Mouse (Mus musculus): ENCODE data around the gene Scn3a.
"Not testable (repeated sequence)": the region's sequence is repeated elsewhere in the genome, so short reads cannot be mapped to it uniquely, and the experiment has no call there.

Scn3a gene

DNA sequence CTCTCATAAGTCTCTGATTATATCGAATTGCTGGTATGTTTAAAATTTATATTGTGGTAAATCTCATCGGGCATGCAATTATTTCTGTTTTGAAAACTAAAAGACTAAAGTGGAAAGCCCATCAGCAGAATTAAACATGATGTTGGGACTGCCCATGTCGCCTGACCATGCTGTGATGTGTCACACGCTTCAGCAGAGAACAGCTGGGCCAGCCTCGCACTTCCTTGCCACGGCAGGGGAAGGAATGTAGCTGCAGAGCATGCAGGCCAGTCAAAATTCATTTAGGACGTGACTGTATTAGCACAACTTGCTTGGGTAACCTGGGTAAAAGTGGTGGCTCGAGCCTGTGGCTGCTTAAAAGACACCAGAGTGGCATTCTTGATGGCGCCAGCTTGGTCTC, 77.0 kb downstream of the Scn3a start:
- no peak for DNase-seq (ENCODE audit: low spot score in 2 of 2)

- peak; percentile 23 to 33 for DNase-seq (ENCODE audit: low spot score in 2 of 2)
These were observed 84.0 kb downstream of the Scn3a start for GRCm38 (mm10) chr2:65483434-65483833.

DNA sequence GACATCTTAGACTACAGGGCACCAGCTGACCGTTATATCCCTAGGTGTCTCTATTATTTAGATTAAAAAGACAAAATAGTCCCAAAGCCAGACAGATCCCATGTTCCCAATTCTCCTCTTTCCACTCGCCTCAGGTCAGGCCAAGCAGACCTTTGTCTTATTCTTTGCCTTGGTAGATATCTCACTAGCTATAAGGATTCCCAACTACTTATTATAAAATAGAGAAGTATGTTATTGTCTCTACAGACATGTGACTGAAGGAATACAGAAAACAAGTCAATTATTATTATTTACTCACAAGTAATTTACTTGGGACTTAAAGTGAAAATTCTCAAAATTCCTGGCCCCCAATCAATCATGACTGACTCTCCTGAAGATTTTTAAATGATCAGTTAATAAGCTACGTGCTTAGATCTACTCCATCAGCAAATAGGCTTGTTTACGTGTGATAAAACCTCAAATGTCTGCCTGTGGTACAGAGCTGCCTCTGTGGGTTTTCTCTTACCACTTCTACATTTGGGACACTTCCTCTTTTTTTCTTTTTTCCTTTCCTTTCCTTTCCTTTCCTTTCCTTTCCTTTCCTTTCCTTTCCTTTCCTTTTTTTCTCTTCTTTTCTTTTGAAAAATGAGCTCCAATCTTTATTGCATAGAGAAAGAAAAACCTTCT, 86.3 kb downstream of the Scn3a start:
- no peak for DNase-seq (ENCODE audit: low spot score in 2 of 2)

GRCm38 (mm10) chr2:65471311-65471882, 96.0 kb downstream of the Scn3a start:
- DNase-seq (ENCODE audit: low spot score in 2 of 2) = peak in 1 of 2 experiments; percentile 21

DNA sequence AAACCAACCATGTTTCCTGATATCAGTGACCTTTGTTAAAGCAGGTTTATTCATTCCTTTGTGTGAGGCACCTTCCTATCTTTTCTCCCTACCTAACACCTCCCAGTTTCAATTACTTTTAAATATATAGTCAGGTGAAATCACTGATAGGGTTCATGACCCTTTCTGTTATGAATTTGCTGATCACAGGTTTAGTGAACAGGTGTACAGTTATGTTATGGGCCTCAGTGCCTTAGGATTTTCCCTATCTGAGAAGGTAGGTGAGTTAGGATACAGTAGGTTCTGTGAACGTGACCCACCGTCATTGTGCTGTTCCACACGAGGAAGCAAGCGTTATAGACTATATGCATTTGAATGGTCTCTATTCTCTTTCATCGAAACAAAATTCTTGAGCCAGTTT, 101.7 kb downstream of the Scn3a start:
- no peak for DNase-seq (ENCODE audit: low spot score in 2 of 2)

DNA sequence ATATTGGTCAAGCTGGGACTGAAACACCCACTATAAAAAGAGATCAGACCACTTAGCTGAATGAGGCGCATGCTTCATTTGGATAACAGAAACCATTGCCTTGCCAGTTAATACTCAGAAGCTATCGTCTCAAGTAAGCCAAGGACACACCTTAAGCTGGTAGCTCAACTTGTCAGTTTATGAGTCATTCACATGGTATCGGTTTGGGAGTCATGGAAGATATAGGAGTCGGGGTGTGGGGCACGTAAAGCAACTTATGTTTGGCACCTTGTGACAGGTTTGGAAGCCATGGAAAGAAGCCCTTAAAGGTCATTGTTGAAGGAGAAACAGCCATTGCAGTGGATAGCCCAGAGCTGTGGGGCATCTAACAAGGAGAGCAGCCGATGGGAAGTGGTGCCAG, 113.7 kb downstream of the Scn3a start:
- no peak for DNase-seq (ENCODE audit: low spot score in 2 of 2)

DNA sequence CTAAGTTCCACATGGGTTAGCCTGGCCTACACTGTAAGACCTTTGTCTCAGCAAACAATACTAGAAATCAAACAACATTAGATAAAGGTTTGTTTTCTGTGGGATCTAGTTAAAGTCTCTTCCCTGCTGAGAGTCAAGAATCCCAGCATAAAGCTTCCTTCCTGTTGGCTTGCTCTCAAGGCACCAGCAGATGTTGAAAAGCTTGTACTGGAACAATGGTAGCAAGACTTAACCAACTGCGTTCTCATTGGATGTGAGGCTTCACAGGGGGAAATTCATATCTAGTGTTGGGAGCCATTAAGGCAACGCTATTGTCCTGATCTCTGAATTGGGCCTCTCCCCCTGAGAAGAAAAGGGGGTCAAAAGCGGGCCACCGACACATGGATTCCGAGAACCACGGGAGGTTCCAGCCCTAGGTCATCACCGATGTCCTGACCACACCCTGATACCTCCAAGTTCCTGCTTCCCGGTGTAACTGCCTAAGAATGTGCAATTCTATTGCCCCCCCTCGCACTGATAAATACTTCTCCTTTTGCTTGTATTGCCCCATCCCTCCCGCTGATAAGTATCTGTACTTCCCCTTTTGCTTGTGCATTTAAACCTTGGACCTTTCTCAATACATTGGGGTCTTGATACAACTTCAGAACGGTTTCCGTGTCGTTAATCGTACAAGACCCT, 115.9 kb downstream of the Scn3a start:
- DNase-seq (ENCODE audit: low spot score in 2 of 2) = not testable (repeated sequence)

GRCm38 (mm10) chr2:65450449-65451360, 116.7 kb downstream of the Scn3a start:
- no peak for DNase-seq (ENCODE audit: low spot score in 2 of 2)

DNA sequence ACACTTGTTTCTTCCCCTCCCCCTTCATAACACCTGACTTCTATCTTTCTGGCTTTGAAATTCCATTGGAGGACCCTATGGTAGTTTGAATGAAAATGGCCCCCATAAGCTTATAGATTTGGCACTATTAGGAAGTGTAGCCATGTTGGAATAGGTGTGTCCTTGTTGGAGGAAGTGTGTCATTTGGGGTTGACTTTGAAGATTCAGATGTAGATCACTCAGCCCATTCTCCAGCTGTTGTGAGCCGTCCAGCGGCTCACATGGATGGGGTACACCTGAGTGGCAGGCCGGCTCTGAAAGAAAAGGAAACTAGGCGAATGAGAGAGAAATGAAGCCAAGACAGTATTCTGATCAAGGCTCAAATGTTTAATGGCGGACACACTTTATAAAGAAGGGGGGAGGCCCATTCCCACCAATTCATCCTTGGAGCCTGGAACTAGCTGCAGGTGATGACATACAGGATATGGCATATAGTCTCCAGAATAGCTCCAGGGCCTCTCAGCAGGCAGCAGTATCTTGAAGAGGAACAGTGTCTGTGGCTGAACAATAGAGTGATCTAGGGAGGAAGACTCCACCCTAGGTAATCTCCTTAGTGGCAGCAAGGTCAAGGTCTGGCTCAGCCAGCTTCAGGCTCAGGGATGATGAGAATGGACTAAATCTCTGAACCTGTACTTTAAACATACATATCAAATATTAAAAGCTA, 118.2 kb downstream of the Scn3a start:
- DNase-seq (ENCODE audit: low spot score in 2 of 2) = no peak

DNA sequence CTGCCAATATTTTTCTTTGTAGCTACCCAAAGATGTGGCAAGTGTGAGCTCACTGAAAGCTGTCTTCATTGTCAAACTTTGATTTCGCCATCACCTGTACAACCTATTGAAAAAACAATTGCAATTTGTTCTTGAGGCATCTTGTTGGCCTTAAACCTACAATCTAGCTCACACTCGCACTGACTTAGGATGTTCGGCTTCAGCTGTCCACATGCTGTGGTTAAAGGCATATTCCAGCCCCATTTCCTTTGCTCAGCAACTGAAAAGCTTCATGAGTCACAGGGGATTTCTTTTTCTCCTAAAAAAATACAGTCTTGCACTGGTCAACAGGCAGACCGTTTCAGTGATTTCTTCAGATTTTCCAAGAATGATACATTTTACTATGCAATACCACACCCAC, 124.3 kb downstream of the Scn3a start:
- DNase-seq (ENCODE audit: low spot score in 2 of 2) = no peak

GRCm38 (mm10) chr2:65441566-65441965, 125.9 kb downstream of the Scn3a start:
- DNase-seq (ENCODE audit: low spot score in 2 of 2) = peak in 1 of 2 experiments; percentile 43

GRCm38 (mm10) chr2:65441110-65441509, 126.3 kb downstream of the Scn3a start:
- DNase-seq (ENCODE audit: low spot score in 2 of 2) = peak in 1 of 2 experiments; percentile 11

DNA sequence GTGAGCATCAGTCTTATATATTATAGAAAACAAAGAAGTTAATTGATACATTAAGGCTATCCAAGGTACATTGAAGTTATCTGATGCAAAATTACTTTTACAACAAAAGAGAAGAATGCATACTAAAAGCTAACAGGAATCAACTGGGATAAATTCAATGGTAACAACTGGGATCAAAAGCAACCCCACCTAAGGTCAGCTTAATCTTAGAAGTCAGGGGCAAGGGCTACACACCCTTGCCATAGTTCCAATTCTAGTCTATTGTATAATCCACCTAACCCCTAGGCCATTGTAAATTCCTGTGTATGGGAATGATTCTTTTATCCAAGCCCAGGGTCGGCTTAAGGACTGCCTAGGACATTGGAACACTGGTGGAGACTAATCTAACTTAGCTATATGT, 130.5 kb downstream of the Scn3a start:
- DNase-seq (ENCODE audit: low spot score in 2 of 2) = no peak

DNA sequence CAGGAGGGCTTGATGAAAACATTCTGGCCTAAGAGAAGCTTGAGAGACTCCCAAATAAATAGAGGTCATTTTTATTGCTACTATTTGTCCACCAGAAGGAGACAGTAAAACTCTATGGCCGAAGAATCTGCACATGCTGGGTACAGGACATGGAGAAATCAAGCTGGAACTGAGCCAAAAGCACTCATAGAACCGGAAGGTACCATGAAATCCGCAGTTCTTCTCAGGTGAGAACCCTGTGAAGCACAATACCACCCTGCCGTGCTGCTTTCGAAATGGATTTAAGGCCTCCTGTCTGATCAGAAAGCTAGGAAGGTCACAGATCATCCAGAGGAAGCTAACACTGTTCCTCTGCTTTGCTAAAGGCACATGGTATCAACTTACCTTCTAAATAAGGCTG, 143.9 kb downstream of the Scn3a start:
- DNase-seq (ENCODE audit: low spot score in 2 of 2) = no peak

DNA sequence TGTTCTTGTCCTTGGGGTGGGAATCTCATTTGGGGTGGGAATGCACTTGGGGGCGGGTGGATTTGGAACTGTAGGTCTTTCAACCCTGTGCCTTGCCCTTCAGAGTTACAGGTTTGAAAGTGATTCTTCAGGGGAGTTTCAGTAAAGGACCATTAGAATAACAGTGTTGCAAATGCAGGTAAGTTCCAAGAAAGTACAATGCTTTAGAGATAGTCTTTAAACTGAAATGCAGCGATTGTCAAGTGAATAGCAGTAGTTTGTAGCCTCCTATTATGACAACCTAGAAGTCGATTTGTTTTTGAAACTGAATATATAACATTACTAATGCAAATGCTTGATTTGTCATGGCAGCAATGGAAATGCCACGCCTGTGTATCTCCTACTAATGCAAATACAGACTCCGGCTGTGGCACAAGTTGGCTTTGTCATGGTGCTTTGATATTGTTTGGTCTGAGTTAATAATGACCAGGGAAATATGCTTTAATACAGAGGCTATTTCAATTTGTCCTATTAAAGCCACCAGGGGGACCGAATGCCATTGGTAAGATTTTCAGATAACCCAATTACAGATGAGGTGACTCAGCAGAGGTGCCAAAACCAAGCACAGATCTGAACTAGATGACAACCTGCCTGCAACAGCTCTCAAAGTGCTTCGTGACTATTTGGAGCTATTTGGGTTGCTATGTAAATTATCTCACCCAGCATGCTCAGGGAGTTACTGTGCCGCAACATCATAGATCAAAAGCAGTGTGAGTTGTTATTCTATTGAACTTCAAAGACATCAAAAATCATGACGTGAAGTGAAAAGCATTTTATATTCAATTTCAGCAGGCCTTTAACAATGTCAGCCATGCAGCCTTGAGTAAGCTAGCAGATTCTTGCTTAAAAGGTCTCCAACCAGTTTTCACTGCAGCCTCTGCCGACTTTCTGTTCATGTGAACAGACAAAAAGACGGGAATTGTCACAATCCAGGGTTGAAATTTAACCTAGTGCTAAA, 145.9 kb downstream of the Scn3a start:
- DNase-seq (ENCODE audit: low spot score in 2 of 2) = no peak

DNA sequence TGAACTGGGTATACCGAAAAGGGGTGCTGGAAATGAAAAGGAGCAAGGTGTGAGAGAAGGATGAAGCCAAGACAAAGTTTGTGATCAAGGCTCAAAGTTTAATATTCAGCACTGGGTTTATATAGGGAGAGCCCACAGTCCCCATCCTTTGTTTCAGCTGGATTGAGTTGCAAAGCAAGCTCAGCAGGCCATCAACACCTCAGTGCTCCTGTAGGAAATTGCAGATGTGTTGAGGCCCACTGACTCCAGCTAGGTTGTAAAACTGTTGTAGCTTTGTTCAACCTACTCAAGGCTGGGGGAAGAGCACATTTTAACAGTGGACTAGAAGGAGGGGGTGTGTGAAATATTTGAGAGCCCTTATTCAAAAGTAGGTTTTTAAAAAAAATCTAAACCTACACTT, 148.8 kb downstream of the Scn3a start:
- no peak for DNase-seq (ENCODE audit: low spot score in 2 of 2)

DNA sequence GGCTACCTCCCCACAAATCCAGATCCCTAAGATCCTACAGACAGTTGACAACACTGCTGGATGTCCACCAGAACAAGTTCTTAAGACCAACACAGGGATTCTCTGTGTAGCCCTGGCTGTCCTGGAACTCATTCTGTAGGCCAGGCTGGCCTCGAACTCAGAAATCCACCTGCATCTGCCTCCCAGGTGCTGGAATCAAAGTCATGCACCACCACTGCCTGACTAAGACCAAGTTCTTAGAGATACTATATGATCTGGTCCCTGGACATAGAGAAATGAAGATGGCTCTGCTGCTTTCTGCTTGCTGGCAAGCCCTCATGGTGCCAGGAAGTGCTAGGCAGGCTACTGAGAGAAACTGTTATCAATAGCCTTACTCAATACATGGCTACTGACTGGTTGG, 150.9 kb downstream of the Scn3a start:
- DNase-seq (ENCODE audit: low spot score in 2 of 2) = no peak

GRCm38 (mm10) chr2:65415294-65415693, 152.1 kb downstream of the Scn3a start:
- no peak for DNase-seq (ENCODE audit: low spot score in 2 of 2)

DNA sequence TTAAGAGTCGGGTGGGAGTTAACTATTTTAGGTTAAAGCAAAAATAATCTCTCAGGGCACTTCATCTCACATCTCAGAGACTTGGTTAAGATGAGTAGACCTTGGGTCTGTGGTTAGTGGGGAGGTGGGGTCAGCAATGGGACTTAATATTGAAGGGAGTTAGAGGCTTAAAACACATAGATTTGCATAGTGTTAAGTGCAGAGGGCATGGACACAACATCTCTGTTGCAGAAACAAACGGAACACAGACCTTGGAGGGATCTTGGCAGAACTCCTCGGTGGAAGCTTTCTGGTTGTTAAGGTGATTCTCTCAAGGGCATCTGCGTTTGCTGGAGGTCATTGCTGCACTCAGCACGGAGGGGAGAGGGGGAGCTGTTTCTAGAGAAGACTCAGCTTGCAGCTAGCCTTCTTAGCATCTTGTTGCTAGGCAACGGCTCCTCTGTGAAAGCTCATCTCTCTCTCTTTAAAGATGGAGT, 152.6 kb downstream of the Scn3a start:
- peak; percentile 81 to 84 for DNase-seq (ENCODE audit: low spot score in 2 of 2)

DNA sequence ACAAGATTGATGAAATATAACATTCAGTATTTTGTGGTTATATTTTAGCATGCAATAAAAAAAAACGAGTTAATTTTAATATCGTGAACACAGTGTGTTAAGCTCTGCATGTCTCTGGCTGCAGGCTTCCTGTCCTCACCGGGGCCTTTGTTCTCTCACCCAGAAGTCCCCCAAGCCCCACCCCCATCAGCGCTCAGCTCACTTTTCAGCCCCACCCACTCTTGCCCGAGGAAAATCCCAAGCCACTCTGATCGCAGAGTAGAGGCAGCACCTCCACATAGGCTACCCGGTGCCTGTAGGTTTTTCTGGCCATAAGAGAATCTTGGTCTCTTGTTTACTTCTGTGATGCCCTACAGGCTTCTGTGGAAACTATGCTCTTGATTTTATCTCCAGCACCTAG, 153.2 kb downstream of the Scn3a start:
- peak in 1 of 2 experiments; percentile 25 for DNase-seq (ENCODE audit: low spot score in 2 of 2)

All from left cerebral cortex, adult 9 months (tissue).